Mouse (Mus musculus) limb, embryonic 12.5 days (tissue): ENCODE measurements around the gene Zfpm1. TPM values are rescaled to one million over a fixed set of nuclear protein-coding genes. Genes with fewer than 3 reads are reported as not detected.

Experiments
- ATAC-seq: fragments of 200-750 bp; cut with Nextera tagmentation; 2 replicates; pipeline ENCODE4 v1.8.0; 2017; ENCODE audit warnings: low read depth, moderate TSS enrichment; ENCODE audit not compliant: insufficient number of reproducible peaks, insufficient read depth, low FRiP score, low TSS enrichment
- H3K27ac ChIP-seq: fragments of 300-500 bp; sonication (generic); 2 replicates; pipeline ENCODE4 v1.5.1; 2016; ENCODE audit warnings: mild to moderate bottlenecking, moderate library complexity
- H3K27me3 ChIP-seq: fragments of 300-500 bp; sonication (generic); 2 replicates; pipeline ENCODE4 v1.6.1; 2016; ENCODE audit warnings: mild to moderate bottlenecking, moderate library complexity
- H3K36me3 ChIP-seq: fragments of 300-500 bp; sonication (generic); 2 replicates; pipeline ENCODE4 v1.6.1; 2016; ENCODE audit warnings: mild to moderate bottlenecking, moderate library complexity
- H3K4me1 ChIP-seq: fragments of 300-500 bp; sonication (generic); replicated peaks from 2 replicates; pipeline ENCODE4 v1.6.1; 2016
- H3K4me2 ChIP-seq: fragments of 300-500 bp; sonication (generic); 2 replicates; pipeline ENCODE4 v1.6.1; 2016; ENCODE audit warnings: mild to moderate bottlenecking, moderate library complexity
- H3K4me3 ChIP-seq: fragments of 300-500 bp; sonication (generic); replicated peaks from 2 replicates; pipeline ENCODE4 v1.5.1; 2016; ENCODE audit warnings: mild to moderate bottlenecking
- H3K9ac ChIP-seq: fragments of 300-500 bp; sonication (generic); replicated peaks from 2 replicates; pipeline ENCODE4 v1.6.1; 2016; ENCODE audit warnings: mild to moderate bottlenecking, moderate library complexity
- H3K9me3 ChIP-seq: fragments of 300-500 bp; sonication (generic); 2 replicates; pipeline ENCODE4 v1.6.1; 2016; ENCODE audit warnings: mild to moderate bottlenecking, moderate library complexity
- WGBS: fragments of 180-500 bp; shearing (Covaris S2); methylation state at CpG from one replicate; pipeline ENCODE4 v1.1.7; 2016; 5-methylcytosine and 5-hydroxymethylcytosine counted together
- polyA plus RNA-seq: library from polyadenylated mRNA; unstranded; fragments of >200 nt; fragmentation: Nextera tagmentation; extraction: Ambion mirVana; gene quantifications from 2 replicates; pipeline ENCODE4 v1.2.1, GENCODE M21; 2016

The Zfpm1 gene
- polyA plus RNA-seq, 1 experiment from 2014 or later: 1.2 TPM

DNA sequence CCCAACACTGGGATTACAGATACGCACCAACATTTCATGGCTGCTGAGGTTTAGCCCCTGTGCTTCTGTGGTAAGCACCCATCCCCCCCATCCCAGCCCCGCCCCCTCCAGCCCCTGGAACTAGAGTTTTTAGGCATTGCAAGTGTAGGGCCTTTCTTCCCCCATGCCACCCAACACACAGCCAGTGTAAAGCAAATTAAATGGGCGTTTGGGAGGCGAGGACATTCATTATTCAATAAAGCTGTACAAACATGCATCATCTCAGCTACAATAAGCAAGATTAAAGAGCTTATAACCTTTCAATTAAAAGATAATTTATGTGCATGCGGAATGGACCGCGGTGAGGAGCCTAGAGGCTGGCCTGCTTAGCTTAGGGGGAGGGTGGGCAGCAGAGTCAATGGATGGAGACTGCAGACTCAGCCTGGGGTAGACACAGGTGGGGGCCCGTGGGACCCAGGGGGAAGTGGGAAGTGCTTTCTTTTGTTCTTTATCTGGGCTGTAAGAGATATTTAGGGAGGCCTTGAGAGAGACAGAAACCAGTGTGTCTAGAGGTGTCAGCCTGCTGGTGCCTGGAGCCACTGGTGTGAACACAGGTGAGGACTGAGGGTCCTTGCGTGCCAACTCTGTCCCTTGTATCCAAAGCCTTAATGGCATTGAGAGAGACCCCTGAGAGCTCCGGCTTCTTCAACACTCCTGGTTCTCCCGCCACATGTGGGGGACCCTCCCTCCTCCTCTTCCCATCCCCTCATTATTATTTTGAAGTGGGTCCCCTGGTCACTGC is 68.6 kb downstream of the Zfpm1 start:
- no peaks in the 10 kb centered on the region for H3K36me3 ChIP-seq
- no peaks in the 10 kb centered on the region for H3K9me3 ChIP-seq
- no peak overlapping the region for H3K27ac ChIP-seq
- no peak for ATAC-seq
- H3K9ac ChIP-seq: no peak overlapping the region
- H3K27me3 ChIP-seq: peaks cover 27% of the 10 kb centered on the region
- H3K4me2 ChIP-seq: no peak overlapping the region
- peaks cover 6% of the 10 kb centered on the region; the same call in 1 of the 2 replicates for H3K4me1 ChIP-seq
- H3K4me3 ChIP-seq: no peak overlapping the region
- WGBS: 32% methylated on average over 11 of the region's 11 CpGs

DNA sequence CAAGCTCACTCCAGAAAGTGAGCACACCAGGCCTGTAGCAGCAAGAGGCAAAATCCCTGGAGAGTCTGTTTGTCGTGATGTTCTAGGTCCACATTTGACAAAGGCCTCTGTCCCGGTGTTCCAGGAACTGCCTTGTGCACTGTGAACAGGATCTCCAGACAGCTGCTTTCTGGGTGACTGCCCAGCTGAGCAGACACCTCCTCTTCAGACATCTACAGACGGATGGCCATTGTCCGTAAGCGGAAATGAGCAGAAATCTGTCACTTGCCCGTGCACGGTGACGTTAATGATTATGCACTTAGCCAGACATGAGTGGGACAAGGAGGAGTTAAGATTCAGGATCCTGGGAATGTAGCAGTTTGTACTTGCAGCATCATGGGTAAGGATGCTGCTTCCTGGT is 72.2 kb downstream of the Zfpm1 start:
- Histone ChIP-seq H3K27me3 (peaks cover 44% of the 10 kb centered on the region), H3K27ac (no peak overlapping the region), H3K4me2 (no peak overlapping the region), H3K36me3 (no peaks in the 10 kb centered on the region), H3K9ac (no peak overlapping the region), H3K4me1 (peaks cover 6% of the 10 kb centered on the region; the same call in 1 of the 2 replicates), H3K9me3 (no peaks in the 10 kb centered on the region), H3K4me3 (no peak overlapping the region)
- no peak for ATAC-seq
- 92% methylated on average over 8 of the region's 8 CpGs for WGBS

DNA sequence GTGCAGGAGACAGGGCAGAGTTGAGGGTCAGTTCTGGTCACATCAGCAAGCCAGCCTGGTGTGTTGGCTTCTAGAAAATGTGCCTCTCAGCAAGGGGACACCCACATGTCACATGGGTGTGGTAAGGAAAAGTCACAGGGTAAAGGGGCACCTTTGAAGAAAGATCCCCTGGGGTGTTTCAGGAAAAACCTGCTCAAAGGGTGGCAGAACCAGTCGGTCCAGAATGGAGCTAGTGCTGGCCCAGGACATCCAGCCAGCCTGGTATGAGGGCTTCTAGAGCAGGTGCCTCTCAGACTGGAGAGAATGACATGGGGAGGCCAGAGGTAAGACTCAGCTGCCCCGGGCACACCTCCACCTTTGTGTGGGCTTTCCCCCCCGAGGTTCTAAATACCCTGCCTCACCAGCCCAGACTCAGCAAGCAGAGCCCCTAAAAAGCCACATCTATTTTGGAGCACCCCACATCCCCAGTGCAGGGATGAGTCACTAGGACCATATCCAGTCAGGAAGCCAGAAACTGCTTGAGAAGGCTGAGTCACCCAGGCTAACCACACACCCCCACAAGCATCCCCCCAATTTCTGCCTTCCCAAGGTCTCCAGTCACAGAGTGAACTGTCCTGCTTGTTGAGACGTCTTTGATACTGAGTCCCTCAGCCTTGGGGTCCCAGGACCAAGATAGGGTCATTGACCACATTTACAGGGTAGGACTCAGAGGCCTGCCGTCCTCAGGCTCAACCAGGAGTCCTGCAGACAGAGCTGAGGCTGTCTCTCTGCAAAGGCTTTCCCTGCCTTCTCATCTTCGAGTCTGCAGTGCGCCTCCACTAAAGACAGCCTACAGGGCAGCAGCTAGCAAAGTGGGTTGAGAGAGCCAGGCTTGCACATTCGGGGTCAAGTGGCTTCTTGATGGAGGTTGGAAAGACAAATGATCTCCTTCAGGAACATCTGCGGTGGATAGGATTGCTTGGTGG is 74.0 kb downstream of the Zfpm1 start:
- Histone ChIP-seq H3K9ac (no peak overlapping the region), H3K4me1 (no peaks in the 10 kb centered on the region), H3K9me3 (no peaks in the 10 kb centered on the region), H3K27me3 (peaks cover 33% of the 10 kb centered on the region), H3K36me3 (no peaks in the 10 kb centered on the region), H3K4me3 (no peak overlapping the region), H3K4me2 (no peak overlapping the region), H3K27ac (no peak overlapping the region)
- no peak for ATAC-seq
- WGBS: 65% methylated on average over 9 of the region's 9 CpGs

DNA sequence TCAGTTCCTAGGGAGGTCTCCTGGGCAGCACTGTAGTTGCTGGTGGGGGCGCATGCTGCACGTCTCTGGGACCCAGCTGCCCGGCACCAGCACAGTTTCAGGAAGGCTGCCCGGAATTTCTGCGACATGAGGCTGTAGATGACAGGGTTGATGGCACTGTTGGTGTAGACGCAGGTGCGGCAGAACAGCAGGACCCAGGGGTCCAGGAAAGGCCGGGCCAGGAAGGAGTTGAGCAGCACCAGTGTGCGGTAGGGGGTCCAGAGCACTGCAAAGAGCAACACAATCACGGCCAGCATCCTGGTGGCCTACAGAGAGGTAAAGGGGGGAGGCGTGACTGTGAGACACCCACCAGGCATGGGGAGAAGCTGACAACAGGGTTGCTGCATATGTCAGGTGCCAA is 75.3 kb downstream of the Zfpm1 start:
- no peak overlapping the region for H3K27ac ChIP-seq
- ATAC-seq: no peak
- no peak overlapping the region for H3K4me2 ChIP-seq
- H3K9me3 ChIP-seq: no peaks in the 10 kb centered on the region
- H3K36me3 ChIP-seq: no peaks in the 10 kb centered on the region
- WGBS: 54% methylated on average over 11 of the region's 11 CpGs
- peaks cover 33% of the 10 kb centered on the region for H3K27me3 ChIP-seq
- no peak overlapping the region for H3K4me3 ChIP-seq
- no peak overlapping the region for H3K9ac ChIP-seq
- peaks cover 5% of the 10 kb centered on the region; the same call in 1 of the 2 replicates for H3K4me1 ChIP-seq

DNA sequence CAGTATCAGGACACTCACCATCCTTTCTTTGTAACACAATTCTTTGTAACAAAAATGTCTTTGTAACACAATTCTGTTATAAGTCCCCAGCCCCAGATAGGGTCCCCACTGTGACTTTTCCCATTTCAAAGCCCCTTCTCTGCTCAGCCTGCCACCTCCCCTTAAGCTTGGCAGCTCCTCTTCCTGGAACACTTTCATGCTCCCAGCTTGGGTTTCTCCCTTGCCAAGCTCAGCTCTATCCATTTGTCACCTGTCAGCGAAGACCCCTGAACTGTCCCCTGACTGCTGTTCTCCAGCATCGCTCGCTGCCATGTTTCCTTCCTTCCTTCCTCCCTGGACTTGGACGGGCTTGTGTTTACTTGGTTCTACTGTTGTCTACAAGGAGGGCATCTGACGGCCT is 75.7 kb downstream of the Zfpm1 start:
- H3K4me3 ChIP-seq: no peak overlapping the region
- WGBS: 80% methylated on average over 5 of the region's 5 CpGs
- peaks cover 38% of the 10 kb centered on the region for H3K27me3 ChIP-seq

DNA sequence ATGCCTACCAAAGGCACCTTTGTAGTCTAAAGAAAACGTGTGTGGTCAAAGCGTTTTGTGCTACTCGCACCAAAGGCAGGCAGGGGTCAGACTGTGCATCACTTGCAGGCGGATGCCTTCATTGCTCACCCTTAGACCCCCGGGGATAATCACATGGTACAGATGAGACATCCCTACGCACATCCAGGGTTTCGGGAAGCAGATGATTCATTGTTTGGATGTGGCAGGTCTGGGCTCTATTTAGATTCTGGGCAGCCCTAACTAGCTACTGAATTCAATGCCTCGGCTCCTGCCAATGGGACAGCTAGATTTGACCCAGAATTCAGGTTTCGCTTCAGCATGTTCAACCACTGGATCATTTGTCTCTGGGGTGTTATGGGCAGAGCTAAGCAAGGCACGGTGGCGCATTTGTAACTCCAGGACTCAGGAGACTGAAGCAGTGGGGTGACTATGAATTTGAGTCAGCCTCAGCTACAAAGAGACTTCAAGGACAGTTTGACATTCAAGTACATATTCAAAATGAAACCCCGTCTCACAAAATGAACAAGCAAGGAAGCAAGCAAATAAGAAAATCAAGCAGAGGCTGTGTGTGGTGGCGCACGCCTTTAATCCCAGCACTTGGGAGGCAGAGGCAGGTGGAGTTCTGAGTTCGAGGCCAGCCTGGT is 77.3 kb downstream of the Zfpm1 start:
- no peak for ATAC-seq
- Histone ChIP-seq H3K9me3 (no peaks in the 10 kb centered on the region), H3K4me1 (peaks cover 16% of the 10 kb centered on the region), H3K4me3 (no peak overlapping the region), H3K36me3 (no peaks in the 10 kb centered on the region), H3K4me2 (no peak overlapping the region), H3K27ac (no peak overlapping the region), H3K9ac (no peak overlapping the region), H3K27me3 (peaks cover 49% of the 10 kb centered on the region)
- WGBS: 86% methylated on average over 15 of the region's 15 CpGs

More for the DNA sequence above, 75.7 kb downstream of the Zfpm1 start:
- Histone ChIP-seq H3K9ac (no peak overlapping the region), H3K4me2 (no peak overlapping the region), H3K27ac (no peak overlapping the region), H3K9me3 (no peaks in the 10 kb centered on the region), H3K4me1 (peaks cover 10% of the 10 kb centered on the region), H3K36me3 (no peaks in the 10 kb centered on the region)
- no peak for ATAC-seq

DNA sequence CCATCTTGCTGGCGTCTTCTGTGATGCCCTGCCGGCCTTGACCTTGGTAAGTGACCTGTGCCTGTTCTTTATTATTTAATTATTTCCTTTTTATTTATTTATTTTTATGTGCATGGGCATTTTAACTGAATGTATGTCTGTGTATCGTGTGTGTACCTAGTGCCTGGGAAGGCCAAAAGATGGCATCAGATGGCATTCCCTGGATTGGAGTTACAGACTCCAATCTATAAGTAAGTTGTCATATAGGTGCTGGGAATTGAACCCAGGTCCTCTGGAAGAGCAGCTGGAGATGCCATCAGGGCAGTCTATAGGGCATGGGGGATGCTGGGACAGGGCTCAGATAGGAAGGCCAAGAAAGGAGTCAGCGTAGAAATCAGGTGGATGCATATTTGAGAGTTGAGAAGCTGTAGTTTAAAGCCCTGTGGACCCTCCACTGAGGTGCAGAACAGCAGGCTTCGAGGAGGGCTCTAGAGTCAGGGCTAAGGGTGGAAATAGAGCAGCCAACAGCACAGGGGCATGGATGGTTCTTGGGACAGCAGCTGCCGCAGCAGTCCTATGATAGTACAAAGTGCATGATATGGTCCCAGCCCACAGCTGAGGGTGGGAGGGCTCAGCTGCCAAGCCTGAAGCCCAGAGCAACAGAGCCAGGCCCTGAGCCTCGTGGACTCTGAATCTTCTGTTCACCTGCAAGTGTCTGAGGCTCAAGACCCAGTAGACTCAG is 78.9 kb downstream of the Zfpm1 start, which contains the start of gene Trhr2:
TSS of gene Trhr2 (minus strand) at position 51 of the 721 bp plus-strand sequence.
- no peak within 1 kb of the TSS for H3K27ac ChIP-seq
- H3K9ac ChIP-seq: no peak within 1 kb of the TSS
- no peaks in the 10 kb centered on the region for H3K36me3 ChIP-seq
- WGBS: 77% methylated on average over 7 of the region's 7 CpGs
- no peak within 1 kb of the TSS for H3K4me2 ChIP-seq
- no peak within 1 kb of the TSS for H3K4me3 ChIP-seq
- ATAC-seq: no peak
- no peaks in the 10 kb centered on the region for H3K9me3 ChIP-seq
- peaks cover 16% of the 10 kb centered on the region for H3K4me1 ChIP-seq
- peaks cover 49% of the 10 kb centered on the region for H3K27me3 ChIP-seq

DNA sequence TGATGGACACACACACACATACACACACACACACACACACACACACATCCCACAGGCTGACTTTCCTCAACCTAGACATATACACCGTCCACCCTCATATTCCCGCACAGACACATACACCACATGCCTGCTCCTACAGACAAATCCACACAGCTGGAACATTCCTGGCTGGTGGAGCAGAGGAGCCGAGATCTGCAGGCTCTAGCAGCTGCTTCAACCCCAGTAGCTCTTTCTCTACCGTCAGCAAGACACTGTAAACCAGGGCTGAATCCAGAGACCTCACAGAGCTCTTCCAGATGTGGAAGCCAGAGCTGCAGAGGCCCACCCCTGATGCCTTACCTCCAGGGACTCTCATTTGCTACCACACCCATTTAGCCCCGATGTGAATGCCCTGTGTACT is 80.3 kb downstream of the Zfpm1 start:
- H3K27ac ChIP-seq: 0 out of 2 replicates have a peak overlapping the region, but pooled peaks have one; percentile 29
- no peak overlapping the region for H3K4me3 ChIP-seq
- no peak overlapping the region for H3K4me2 ChIP-seq
- 32% methylated on average over 5 of the region's 5 CpGs for WGBS
- peaks cover 16% of the 10 kb centered on the region for H3K4me1 ChIP-seq
- no peaks in the 10 kb centered on the region for H3K9me3 ChIP-seq
- H3K9ac ChIP-seq: no peak overlapping the region
- no peaks in the 10 kb centered on the region for H3K36me3 ChIP-seq
- peaks cover 37% of the 10 kb centered on the region for H3K27me3 ChIP-seq
- ATAC-seq: peak; percentile 23; the same call in 1 of the 2 replicates

DNA sequence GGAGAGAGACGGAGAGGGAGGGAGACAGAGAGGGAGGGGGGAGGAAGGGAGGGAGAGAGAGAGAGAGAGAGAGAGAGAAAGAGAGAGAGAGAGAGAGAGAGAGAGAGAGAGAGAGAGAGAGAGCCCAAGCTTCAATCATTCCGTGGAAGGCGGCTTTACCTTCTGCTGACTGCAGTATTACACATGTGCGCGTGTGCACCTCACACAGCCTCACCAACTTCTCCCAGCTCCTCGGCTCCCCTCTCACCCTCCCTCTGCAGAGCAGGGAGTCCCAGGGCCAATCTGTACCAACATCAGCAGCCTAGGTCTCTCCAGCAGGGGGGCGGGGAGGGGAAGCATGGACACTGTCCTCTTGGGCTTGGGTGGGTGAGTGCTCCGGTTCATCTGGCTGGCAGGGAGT is 81.0 kb downstream of the Zfpm1 start:
- no peak overlapping the region for H3K27ac ChIP-seq
- no peak for ATAC-seq

DNA sequence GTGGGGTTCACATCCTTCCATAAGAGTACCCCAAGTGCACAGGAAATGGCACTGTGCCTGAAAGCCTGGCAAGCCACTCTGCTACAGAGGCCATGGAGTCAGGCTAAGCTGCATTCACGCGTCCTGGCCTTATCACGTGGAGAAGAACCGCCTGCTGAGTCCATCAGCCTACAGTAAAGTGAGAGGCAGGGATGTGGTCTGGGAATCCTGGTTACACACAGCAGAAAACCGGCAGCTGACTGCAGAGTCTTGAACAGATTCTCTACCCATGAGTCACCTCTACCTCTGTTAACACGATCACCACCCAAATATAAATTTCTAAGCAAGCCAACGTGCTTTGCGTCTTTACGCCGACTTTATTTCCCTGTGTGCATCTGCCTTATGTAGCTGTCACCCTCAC is 86.6 kb downstream of the Zfpm1 start:
- Histone ChIP-seq H3K36me3 (no peaks in the 10 kb centered on the region), H3K4me1 (no peaks in the 10 kb centered on the region), H3K27me3 (peaks cover 5% of the 10 kb centered on the region; the same call in 1 of the 2 replicates), H3K4me3 (no peak overlapping the region), H3K9me3 (no peaks in the 10 kb centered on the region), H3K9ac (no peak overlapping the region), H3K4me2 (no peak overlapping the region), H3K27ac (no peak overlapping the region)
- ATAC-seq: no peak
- 74% methylated on average over 10 of the region's 10 CpGs for WGBS

More for the DNA sequence above, 81.0 kb downstream of the Zfpm1 start:
- Histone ChIP-seq H3K4me2 (no peak overlapping the region), H3K27me3 (peaks cover 30% of the 10 kb centered on the region), H3K4me1 (peaks cover 16% of the 10 kb centered on the region), H3K4me3 (no peak overlapping the region), H3K9ac (no peak overlapping the region), H3K36me3 (no peaks in the 10 kb centered on the region), H3K9me3 (no peaks in the 10 kb centered on the region)
- WGBS: 29% methylated on average over 6 of the region's 8 CpGs
